Mouse (Mus musculus): ENCODE results near the gene Terb1.

The Terb1 gene

DNA sequence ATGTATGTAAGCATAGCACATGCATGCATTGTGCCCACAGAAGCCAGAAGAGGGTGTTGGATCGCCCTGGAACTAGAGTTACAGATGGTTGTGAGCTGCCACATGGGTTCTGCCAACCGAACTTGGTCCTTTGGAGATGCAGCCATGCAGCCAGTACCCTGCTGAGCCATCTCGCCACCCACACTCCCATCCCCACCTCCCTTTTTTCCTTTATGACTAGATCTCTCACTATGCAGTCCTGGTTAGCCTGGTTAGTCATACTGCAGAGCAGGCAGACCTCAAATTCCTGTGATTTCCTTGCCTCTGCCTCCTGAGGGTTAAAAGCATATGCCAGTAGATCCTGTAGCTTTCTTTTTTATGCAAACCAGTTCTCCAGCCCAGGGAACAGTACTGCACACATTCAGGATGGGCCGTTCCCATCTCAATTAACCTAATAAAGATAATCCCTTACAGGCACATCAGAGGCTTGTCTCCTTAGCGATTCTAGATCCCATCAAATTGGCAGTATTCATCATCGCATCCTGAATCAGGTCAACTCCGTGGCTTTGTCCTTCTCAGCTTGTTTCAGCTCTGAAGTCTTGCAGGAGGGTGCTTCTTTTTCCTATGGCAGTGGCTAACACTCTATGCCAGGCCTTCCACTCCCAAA lies 99.0 kb downstream of the Terb1 start:
- DNase-seq: no peak

DNA sequence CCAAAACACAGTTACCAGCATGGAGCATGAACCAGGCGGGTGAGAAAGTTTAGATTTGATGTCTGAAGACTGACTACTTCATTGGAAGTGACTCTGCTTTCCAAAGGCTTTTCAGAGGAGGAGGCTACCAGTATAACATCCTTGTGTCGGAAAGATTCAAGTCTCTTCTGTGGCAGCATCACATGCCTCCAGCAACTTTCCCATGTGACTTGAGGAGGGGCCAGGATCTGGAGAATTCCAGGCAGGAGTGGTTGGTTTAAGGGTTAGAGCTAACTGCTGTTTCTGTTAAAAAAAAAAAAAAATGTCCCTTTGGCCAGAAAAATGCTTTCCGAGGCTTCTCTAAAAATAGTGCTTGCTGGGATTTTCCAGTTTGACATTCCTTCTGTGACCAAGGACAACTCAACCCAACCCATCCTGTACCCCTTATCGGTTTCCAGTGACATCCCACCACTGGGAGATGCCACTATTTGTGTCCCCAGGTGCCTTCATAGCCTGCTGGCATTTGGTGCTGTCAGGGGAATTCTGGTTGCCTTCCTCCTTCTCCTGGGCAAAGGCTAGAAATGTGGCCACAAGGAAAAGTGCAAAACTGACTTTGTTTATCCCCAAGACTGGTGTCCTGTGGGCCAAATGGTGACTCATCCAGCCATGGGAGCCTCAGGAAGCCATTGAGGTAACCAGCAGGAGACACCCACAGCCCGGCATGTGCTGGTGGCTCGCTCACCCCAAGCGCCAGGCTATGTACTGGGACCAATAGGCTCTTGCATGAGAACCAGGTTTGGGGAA lies 101.2 kb downstream of the Terb1 start:
- peak in 1 of 2 experiments; percentile 22 for DNase-seq

DNA sequence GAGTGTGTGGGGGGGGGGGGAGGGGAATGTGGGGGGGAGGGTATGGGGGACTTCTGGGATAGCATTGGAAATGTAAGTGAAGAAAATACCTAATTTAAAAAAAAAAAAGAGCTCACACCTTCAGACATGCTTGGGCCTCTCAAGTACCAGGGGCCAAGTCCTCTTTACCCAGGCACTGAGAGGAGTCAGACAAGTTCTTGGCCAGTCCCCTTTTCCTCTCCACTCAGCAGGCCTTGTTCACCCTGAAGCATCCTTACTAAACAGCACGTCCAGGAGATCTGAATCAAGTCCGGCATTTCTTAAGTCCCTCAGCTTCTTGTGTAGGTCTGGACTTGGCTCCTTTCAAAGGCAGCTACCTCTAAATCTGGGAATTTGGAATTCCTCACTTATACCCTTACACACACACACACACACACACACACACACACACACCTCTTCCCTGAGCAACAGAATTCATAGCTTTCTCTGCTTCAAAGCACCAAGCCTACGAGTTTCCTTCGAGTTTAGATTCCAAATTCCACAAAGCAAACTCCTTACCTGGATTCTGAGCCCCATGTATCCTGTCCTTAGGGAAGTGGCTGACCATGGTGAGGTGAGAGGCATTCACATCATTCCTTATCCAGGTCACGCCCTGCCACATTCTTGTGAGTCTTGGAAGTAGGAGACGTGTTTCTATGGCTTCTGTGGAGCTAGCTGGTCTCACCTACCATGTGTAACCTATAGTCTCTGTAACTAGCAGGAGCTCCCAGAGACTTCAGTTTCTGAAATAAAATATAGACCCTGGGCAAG lies 103.2 kb downstream of the Terb1 start:
- DNase-seq: no peak

DNA sequence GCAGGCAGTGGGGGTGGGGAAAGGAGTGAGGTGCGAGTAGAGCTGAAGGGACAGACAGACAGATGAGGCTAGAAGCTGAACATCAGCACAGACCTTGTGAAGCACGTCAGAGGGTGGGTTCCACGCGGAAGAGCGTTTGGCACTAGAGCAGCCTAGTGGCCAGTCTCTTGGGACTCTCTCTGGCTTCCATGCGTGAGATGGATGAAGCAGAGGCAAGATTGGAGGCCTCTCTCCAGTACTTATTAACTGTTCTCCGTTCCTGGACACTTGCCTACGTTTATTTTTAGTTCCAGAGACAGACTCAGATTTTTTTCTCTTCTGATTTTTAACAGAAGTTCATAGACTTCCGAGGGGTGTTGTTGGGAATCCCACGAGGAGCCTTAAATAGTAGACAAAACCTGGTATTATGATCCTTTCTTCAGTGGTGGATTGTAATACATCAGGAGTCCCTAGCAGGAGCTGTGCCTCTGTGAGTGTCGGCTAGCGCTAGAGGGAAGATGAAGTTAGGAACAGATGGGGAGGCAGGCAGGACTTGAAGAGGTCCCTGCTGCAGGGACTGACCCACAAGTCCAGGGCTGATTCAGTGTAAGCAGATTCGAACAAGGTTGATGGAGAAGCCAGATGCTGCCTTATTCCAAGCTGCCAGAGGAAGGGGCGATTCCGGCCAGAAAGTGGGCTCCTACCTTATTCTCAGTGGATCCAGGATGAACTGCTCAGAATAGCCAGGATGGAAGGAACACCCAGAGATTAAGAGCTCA lies 104.1 kb downstream of the Terb1 start:
- peak; percentile 17 to 56 for DNase-seq

DNA sequence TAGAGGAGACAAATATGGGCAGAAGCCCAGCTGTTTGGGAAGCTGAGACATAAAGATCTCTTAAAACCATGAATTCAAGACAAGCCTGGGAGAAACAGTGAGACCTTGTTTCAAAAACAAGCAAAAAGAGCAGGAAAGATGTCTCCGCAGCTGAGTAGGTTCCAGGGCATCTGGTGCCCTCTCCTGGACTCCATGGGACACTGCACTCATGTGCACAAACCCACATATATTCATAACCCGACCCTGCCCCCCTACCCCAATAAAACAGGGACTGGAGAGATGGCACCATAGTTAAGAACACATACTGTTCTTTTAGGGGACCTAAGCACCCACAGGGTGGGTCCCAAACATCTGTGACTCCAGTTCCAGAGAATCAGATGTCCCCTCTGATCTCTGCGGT lies 106.1 kb downstream of the Terb1 start:
- peak in 1 of 2 experiments; percentile 32 for DNase-seq
